Mouse (Mus musculus) small intestine, adult 2 months (tissue): ENCODE data around the gene Terb1.

Experiments
- CTCF ChIP-seq: fragments of 200-500 bp; IDR thresholded peaks from 2 replicates; pipeline ENCODE4 v1.5.1; 2012; ENCODE audit warnings: low read depth, mild to moderate bottlenecking, control low read depth, inconsistent platforms, low read length, moderate library complexity, mixed read lengths; ENCODE audit not compliant: insufficient replicate concordance, insufficient read length; ENCODE audit errors: extremely low read depth
- POLR2A ChIP-seq: fragments of 200-500 bp; IDR thresholded peaks from 2 replicates; pipeline ENCODE4 v1.6.1; 2012; ENCODE audit warnings: low read depth, mild to moderate bottlenecking, control low read depth, inconsistent platforms, low read length, moderate library complexity

GRCm38 (mm10) chr8:104412805-104413532 is 96.7 kb downstream of the Terb1 start:
- TF ChIP-seq CTCF (no peak), POLR2A (no peak)
